Mouse (Mus musculus): ENCODE data around the gene Egfr.

The Egfr gene

DNA sequence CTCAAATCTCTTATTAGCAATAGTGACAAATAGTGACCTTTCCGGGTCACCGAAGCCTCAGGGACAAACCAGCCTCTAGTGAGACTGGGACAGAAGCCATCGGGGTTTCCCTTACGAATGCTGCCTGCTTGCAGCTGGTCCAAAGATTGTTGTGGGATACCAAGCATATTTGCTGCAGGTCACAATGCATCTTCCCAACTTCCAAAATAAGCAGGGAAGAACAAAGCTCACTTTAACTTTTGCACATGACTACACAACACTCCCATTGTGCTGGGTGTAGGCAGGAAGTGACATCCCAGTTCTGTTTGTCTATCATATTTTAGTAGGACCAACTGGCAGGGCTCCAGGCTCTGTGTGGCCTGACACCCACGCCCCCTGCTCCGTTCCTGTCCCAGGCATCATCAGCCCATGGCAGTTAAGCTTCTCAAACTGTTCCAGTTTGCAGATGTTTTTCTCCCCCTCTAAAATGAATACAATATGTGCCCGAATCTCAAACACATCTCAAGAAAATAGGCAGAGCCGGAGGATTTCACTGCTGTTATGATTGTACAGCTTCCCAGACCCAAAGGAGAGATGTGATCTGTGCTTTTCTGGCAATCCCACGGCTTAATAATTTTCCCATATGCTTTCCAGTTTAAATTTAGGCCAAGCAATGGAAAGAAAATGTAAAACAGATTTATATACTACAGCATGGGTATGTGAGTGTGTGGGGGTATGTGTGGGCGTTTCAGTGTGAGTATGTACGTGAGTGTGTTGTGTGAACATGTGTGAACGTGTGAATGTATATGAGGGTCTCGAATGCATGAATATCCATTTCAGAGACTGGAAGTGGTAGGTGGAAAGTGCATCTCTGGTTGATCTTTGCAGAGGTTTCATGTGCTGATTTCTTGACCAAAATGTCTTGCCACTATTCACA, 143.7 kb downstream of the Egfr start:
- in situ Hi-C loops (cut with MseI, MboI): no loop called here

DNA sequence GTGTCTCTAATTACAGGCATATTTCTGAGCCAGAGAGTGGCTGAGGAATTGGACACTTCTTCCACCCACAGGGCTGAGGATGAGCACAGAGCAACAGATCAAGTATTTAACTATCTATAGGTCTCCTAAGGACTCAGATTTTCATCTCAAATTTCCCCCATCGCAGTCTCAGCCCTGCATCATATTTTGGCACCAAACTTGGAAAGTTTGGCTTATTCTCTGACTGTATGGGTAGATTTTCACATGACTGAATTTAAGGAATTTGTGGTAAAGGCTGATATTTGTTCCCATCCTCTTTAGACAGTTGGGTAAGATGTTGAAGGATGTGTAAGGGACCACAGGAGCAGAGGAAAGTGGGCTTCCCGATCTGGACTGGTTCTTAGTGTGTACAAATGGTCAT, 145.7 kb downstream of the Egfr start:
- in situ Hi-C loops (cut with MseI, MboI): no loop called here

DNA sequence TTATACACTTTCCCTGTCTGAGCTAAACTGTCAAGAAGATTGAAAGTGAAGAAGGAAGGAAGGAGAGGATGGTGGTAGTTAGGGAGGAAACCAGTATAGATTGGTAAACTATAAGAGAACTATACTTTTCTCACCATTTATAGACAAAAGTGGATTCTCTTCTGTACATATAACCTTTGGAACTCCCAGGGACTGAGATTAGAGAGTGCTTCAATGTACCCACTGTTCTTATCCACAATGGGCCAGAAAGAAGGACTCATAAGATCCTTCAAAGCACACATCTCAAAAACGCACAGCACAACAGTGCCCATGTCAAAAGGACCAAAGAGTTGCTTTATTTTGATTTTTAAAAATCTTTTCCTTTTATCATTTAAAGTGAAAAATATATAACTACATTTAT, 148.2 kb downstream of the Egfr start:
- in situ Hi-C loops (cut with MseI, MboI): no loop called here

- in situ Hi-C loops (cut with MseI, MboI): no loop called here
Observed at GRCm38 (mm10) chr11:16900653-16901416, 148.8 kb downstream of the Egfr start.

DNA sequence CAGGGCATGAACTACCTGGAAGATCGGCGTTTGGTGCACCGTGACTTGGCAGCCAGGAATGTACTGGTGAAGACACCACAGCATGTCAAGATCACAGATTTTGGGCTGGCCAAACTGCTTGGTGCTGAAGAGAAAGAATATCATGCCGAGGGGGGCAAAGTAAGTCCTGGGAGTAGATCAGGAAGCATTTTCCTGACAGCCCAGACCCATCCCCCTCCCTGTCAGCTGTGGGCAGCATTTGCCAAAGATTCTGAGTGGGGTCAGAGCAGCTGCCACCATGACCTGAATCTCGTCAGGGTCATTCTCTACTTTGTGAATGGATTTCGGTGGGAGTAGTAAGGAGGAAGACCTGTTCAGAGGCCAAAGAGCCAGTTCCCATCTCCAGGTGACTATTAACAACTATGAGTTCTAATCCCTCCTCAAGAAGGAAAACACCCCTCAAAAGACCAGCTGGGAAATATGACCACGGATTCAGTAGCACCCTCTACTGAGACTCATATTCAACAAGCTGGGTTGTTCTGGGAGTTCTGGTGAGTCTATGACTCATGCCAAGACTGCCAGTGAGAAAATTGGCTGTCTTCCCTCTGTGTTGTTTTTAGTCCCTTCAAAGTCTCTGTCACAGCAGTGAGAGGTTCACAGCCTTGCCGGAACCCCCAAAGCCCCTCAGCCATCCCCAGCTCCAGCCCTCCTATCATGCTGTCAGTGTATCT, 152.5 kb downstream of the Egfr start:
- in situ Hi-C loops (cut with MseI, MboI): no loop called here

GRCm38 (mm10) chr11:16905012-16905332, 153.0 kb downstream of the Egfr start:
- in situ Hi-C loops (cut with MseI, MboI): no loop called here

- in situ Hi-C loops (cut with MseI, MboI): no loop called here
Observed at GRCm38 (mm10) chr11:16906530-16906929, 154.5 kb downstream of the Egfr start.

- in situ Hi-C loops (cut with MseI, MboI): no loop called here
Observed at GRCm38 (mm10) chr11:16907517-16908129, 155.6 kb downstream of the Egfr start.

DNA sequence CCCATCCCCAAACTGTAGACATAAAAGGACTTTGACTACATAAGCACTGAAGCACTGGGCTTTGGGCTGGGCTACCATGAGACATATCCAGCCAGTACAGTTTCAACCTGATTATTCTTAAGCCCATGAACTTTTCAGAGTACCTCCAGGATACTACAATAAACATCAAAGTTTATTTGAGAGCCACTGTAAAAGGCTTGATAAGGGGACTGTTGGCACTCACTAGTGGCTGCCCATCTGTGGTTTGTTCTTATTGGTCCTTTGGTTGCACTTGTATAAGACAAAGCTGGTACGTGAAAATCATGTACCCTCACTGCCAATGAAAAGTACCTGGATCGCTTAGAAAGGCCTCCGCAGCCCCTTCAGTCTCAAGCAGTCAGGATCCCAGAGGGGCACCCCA, 162.8 kb downstream of the Egfr start:
- in situ Hi-C loops (cut with MseI, MboI): no loop called here

DNA sequence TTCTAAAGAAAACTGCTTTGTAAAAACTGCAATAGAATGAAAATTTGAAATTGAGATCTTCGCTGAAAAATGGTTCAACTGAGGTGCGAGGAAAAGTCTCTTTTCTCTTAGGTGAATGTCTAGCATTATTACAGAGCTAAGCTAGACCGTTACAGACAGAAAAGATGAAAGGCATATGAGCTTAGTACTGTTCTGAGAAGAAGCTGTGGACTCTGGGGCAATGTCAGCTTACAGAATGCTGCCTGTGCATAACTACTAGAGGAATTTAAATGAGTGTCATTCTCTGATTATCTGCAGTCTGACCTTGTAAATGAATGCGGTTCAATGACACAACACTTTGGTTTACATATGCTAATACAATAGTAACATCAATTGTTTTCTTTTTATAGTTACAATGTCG, 163.8 kb downstream of the Egfr start:
- in situ Hi-C loops (cut with MseI, MboI): no loop called here

- in situ Hi-C loops (cut with MseI, MboI): no loop called here
Observed at GRCm38 (mm10) chr11:16917512-16917911, 165.5 kb downstream of the Egfr start.

DNA sequence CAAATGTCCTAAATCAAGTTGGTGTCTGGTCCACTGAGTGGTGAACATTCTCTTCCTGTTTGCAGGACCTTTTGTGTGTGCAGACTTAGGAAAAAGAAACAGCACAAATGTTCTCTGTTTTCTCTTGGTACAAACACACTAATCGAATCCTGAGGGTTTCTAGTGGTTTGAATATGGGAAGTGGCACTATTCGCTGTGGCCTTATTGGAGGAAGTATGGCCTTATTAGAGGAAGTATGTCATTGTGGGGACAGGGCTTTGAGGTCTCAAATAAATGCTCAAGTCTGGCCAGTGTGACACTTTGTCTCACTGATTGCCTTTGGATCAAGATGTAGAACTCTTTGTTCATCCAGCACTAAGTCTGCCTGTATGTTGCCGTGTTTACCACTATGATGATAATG, 180.2 kb downstream of the Egfr start:
- in situ Hi-C loops (cut with MseI, MboI): no loop called here

DNA sequence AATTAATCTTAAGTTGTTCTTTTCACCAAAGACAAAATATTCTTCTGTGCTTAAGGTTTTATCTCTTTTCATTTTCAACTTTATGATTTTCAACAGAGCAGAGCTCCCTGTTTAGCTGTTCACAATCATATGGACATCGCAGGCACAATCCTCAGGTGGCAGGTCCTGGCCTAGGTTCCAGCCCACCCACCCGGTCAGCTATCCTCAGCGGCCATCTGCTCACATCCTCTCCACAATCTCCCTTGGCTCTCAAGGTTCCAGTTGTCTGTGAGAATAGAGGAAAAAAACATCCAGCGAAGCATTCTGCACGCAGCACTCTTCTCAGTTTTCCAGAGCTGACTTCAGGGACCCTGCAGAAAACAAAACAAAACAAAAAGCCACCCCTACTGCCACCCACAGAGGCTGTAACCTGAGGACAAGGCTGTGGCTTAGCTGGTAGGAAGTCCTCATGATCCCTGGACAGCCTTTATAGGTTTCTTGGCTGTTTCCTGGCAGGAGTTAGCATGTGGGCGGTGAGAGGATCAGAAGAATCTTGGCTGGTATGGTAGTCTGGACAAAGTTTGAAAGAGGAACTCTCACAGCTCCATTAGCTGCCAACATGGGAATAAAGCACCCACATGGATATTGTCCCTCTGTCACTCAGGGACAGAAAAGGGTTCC, 183.7 kb downstream of the Egfr start:
- in situ Hi-C loops (cut with MseI, MboI): loop anchor here in 1 of 2 experiments (5.0 kb wide), 1 partner anchor 408 kb away; no protein-coding TSS in a partner anchor

DNA sequence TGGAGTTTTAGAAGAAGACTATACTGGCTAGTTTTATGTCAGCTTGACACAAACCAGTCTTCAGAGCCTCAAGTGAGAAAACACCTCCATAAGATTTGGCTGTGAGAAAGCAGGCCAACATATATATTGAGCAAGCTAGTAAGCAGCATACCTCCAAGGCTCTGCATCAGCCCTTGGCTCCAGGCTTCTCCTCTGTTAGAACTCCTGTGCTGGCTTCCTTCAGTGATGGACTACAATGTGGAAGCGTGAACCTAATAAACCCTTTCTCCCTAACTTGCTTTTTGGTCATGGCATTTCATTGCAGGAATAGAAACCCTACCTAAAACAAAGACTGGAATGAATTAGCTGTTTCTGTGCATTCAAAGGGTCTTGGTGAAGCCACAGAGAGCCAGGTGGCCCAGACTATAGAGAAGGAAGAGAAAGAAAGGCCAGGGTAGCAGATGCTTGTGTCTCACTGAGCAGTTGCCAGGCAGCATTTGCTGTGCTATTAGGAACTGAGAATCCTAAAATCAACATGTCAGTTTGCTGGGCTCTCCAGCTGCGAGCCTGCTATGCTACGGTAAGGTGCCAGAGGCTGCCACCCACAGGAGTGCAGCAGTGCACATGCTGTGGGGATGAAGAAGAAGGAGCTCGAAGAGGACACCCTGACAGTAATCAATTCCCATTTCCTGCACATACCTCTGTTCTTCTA, 189.2 kb downstream of the Egfr start:
- in situ Hi-C loops (cut with MseI, MboI): loop anchor here in 1 of 2 experiments (10.0 kb wide), 1 partner anchor 416 kb away; no protein-coding TSS in a partner anchor

- in situ Hi-C loops (cut with MseI, MboI): loop anchor here in 1 of 2 experiments (10.0 kb wide), 1 partner anchor 417 kb away; no protein-coding TSS in a partner anchor
Observed at GRCm38 (mm10) chr11:16941973-16942452, 190.0 kb downstream of the Egfr start.

- in situ Hi-C loops (cut with MseI, MboI): loop anchor here in 1 of 2 experiments (10.0 kb wide), 1 partner anchor 418 kb away; no protein-coding TSS in a partner anchor
Observed at GRCm38 (mm10) chr11:16943016-16943415, 191.0 kb downstream of the Egfr start.

- in situ Hi-C loops (cut with MseI, MboI): loop anchor here in 1 of 2 experiments (10.0 kb wide), 1 partner anchor 424 kb away; no protein-coding TSS in a partner anchor
Observed at GRCm38 (mm10) chr11:16948756-16949155, 196.8 kb downstream of the Egfr start.

DNA sequence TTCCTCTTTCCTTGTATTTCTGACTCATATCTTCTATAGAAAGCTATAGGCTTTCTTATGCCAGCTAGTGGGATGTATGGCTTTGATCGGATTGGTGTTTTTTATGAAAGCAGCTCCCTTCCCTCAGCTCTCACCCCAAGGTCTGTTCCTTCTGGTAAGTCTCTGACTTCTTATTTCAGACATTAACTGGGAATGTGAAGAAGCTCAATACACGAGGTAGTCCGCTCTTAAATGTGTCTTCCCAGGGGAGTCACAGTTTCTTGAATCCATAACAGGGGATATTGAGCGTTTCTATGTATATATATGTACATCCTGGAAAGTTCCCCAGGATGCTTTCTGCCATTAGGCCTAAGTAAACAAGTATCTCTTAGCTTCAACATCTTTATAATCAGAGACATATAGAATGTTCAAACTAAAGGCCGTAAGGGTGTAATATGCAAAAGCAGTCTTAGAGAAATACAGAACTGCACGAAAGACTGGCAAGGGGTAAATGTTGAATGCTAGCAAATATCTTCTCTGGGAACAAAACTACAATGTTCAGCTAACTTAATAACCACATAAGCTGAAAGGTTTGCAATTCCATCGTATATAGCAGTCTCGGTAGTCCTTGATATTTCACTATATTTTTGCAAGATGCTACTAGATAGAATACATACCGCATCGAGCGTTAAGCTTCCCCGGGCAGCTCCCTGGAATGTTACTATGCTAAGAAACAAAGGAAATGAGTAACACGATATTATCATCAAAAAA, 198.4 kb downstream of the Egfr start:
- in situ Hi-C loops (cut with MseI, MboI): no loop called here
